Mouse (Mus musculus) heart, postnatal 10 days (tissue): ENCODE results near the gene Cdk2ap1. TPM values are rescaled to one million over a fixed set of nuclear protein-coding genes. Genes with fewer than 3 reads are reported as not detected.
"Not testable (repeated sequence)": the region's sequence is repeated elsewhere in the genome, so short reads cannot be mapped to it uniquely, and the experiment has no call there.

Source experiments
- DNase-seq, 2 experiments: peaks; one replicate each; pipeline ENCODE4 v3.0.0; 2021
- intact Hi-C: fragments of 180-260 bp; cut with DNase I; formaldehyde crosslinking; loops from one replicate; pipeline ENCODE4 v1.15.1; 2025
- total RNA-seq, 2 experiments: library from RNA; stranded (reverse); gene quantifications; 2 replicates each; pipeline ENCODE4 v1.2.3; 2021

Gene Cdk2ap1
- total RNA-seq, result 100 to 1,000 TPM; 171 to 185 TPM

GRCm38 (mm10) chr5:124362982-124363381 is at the start of gene Cdk2ap1:
TSS of gene Cdk2ap1 (minus strand) at chr5:124363082.
- intact Hi-C loops, DNase-seq: not testable (repeated sequence)

DNA sequence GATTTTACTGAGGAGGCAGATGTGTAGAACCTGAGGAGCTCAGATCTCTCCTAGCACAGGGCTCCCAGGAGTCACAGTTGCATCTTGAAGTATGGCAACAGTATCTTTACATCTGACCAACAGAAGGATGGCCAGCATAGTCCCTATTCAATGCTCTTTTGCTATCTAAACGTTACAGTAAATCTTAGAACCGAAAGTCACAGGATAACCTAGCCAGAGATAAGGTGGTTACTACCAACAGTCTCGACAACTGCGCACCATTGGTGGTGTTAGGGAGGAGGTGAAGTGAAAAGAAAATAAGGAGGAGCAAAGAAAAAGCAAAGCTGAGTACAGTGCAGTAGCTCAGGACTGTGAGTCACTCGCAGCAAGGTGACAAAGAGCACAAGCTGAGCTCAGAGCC is 49.3 kb upstream of the Cdk2ap1 start:
- intact Hi-C loops, result no loop called here
- DNase-seq, result no peak

DNA sequence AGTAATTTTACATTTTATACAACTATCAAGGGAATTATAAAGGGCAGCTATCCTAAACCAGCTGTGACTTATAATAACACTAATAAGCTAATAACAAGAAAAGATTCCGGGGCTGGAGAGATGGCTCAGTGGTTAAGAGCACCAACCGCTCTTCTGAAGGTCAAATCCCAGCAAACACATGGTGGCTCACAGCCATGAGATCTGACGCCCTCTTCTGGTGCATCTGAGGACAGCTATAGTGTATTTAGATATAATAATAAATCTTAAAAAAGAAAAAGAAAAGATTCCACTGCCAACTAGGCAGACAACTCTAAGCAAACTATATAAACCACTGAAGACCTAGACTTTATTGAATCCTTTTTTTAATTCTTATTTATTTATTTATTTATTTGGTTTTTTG is 47.9 kb upstream of the Cdk2ap1 start:
- no peak for DNase-seq
- intact Hi-C loops, result no loop called here

- no peak for DNase-seq
- intact Hi-C loops, result no loop called here
Measured at GRCm38 (mm10) chr5:124393726-124394125, 30.8 kb upstream of the Cdk2ap1 start.

DNA sequence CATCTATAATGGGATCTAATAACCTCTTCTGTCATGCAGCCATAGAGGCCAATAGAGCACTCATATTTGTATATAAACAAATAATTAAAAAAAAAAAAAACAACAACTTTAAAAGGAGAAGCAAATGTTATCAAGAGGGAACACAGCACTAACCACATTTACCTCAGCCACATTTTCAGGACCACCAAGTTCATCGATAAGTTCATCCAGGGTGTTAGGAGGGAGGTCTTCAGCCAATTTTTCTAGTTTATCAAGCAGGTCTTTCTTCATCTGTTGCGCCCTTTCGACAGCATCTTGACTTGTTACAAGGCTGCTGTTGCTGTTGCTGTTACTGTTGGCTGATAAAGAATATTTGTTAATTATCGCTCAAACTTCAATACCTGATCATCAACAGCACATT is 29.5 kb upstream of the Cdk2ap1 start:
- intact Hi-C loops, result no loop called here
- DNase-seq, result no peak

GRCm38 (mm10) chr5:124387932-124388331 is 25.1 kb upstream of the Cdk2ap1 start:
- DNase-seq, result peak in 1 of 2 experiments; percentile 18
- intact Hi-C loops, result no loop called here

GRCm38 (mm10) chr5:124380121-124380520 is 17.2 kb upstream of the Cdk2ap1 start:
- intact Hi-C loops, result no loop called here

DNA sequence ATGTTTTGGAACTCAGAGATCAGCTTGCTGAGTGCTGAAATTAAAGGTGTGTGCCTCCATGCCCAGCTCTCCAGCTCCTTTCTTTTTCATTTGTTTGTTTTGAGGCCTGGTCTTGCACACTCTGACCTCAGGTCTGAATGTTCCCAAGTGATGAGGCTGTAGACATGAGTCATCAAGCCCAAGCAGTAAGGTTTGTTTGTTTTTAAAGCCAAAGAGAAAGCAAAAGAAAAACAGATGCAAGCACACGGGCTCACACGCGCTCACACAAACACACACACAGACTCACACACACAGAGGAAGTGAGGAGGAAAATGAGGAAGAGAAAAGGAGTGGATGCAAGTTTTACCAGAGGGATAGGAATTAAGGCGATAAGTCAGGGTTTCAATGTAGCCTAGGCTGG is 14.3 kb upstream of the Cdk2ap1 start:
- no peak for DNase-seq
- intact Hi-C loops, result no loop called here

More at GRCm38 (mm10) chr5:124380121-124380520, 17.2 kb upstream of the Cdk2ap1 start:
- DNase-seq, result no peak

- intact Hi-C loops, result no loop called here
- no peak for DNase-seq
Measured at GRCm38 (mm10) chr5:124376401-124376800, 13.5 kb upstream of the Cdk2ap1 start.

DNA sequence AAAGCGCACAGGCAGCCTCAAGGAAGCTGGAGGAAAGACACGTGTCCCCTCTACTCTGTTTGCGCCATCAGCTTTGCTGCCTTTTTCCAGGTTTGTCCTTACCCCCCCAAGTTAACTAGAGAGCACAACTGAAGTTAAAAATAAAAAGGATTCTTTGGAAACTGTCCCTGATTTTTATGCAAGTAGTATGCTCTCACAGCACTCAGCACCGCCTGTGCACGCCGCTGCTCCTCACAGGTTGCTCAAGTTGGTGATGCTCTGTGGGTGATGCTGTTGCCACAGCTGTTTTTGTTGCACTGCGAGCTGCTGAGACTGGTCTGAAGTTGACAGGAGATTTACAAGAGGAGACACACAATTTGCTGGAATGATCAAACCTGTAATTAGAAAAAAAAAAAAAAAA is 11.4 kb upstream of the Cdk2ap1 start:
- DNase-seq, result no peak
- intact Hi-C loops, result loop anchor here (5.0 kb wide), 1 partner anchor 33 kb away; no protein-coding TSS in a partner anchor

GRCm38 (mm10) chr5:124366721-124367120 is 3.8 kb upstream of the Cdk2ap1 start:
- intact Hi-C loops, result no loop called here
- peak in 1 of 2 experiments; percentile 8 for DNase-seq

DNA sequence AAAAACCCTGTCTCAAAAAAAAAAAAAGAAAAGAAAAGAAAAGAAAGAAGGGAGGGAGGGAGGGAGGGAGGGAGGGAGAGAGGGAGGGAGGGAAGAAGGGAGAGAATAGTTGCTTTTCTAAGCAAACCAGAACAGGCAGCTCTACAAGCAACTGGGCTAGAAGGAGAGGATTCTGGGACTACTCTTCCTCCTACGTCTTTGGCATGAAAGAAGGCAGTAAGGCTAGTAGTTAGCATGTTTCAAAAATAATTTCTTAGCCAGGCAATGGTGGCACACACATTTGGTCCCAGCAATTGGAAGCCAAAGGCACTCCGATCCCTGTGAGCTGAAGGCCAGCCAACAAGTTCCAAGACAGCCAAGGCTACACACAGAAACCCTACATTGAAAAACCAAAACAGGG is 2.9 kb upstream of the Cdk2ap1 start:
- DNase-seq, result no peak
- intact Hi-C loops, result no loop called here

DNA sequence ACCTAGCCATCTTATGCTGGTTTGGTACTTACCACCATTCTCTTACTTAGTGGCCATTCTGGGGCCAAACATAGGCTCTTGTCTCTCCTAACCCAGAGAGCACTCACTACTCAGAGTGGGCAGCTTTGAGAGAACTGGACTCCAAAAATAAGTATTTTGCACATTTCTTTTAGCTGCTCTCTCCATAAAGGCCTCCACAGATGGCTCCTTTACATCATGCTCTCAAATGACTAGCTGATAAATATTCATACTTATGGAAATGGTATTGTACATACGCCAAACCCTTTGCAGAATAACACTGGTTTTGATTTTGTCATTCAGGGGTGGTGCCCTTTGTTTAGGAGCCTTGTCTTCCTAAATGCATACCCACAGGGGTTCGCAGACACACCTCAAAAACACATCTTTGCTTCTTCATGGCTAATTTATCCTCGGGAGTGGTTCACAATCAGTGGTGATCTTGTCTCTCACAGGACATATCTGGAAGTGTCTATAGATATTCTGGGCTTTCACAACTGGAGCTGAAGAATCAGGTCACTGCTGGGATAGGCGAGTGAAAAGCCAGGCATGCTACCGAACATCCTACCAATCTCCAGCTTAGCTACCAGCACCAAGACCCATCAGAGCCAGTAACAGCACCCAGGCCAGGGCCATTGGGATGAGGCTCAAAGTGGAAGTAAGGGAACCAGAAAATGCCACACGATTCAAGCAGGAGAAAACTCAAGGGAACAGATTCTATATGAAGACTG is 1.5 kb upstream of the Cdk2ap1 start:
- intact Hi-C loops, result no loop called here
- DNase-seq, result no peak

DNA sequence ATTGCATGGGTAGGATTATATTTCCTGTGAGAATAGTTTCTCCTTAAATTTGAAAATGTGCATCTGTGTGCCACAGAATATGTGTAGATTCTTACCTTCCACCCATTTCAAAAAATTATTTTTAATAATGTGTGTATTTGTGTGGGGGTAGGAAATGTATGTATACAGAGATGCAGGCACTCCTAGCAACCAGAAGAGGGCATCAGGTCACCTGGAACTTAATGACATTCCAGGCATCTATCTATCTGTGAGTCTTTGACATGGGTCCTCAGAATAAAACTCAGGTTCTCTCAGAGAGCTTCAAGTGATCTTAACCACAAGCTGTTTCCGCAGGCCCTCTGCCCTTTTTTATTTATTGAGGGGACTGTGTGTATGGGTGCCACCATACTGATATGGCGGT is 3.2 kb downstream of the Cdk2ap1 start:
- no peak for DNase-seq
- intact Hi-C loops, result loop anchor here (5.0 kb wide), 1 partner anchor 183 kb away; the partner anchor contains the start of gene Tmed2

- no peak for DNase-seq
- intact Hi-C loops, result loop anchor here (5.0 kb wide), 1 partner anchor 186 kb away; the partner anchor contains the start of gene Tmed2
Measured at GRCm38 (mm10) chr5:124356695-124357094, 6.2 kb downstream of the Cdk2ap1 start.

- no peak for DNase-seq
- intact Hi-C loops, result loop anchor here (5.0 kb wide), 1 partner anchor 187 kb away; the partner anchor contains the start of gene Tmed2
Measured at GRCm38 (mm10) chr5:124355425-124355959, 7.4 kb downstream of the Cdk2ap1 start.

GRCm38 (mm10) chr5:124354574-124355424 is 8.1 kb downstream of the Cdk2ap1 start:
- intact Hi-C loops, result loop anchor here (5.0 kb wide), 1 partner anchor 188 kb away; the partner anchor contains the start of gene Tmed2

GRCm38 (mm10) chr5:124353726-124354547 is 8.9 kb downstream of the Cdk2ap1 start:
- peak; percentile 73 to 80 for DNase-seq
- intact Hi-C loops, result no loop called here

More at GRCm38 (mm10) chr5:124354574-124355424, 8.1 kb downstream of the Cdk2ap1 start:
- peak; percentile 52 to 63 for DNase-seq

GRCm38 (mm10) chr5:124353011-124353725 is 9.7 kb downstream of the Cdk2ap1 start:
- intact Hi-C loops, result no loop called here
- DNase-seq, result peak in 1 of 2 experiments; percentile 64
